In genomic region chr4:54837326-54837725, GRCm38 (mm10) we compare ENCODE assay signal across 9 mouse cellular contexts.
A peak's percentile ranks its signal among the peaks of the same experiment; 100 is the strongest.
DNase-seq lines count a peak whose midpoint lies in the region; ATAC-seq and TF ChIP-seq lines count a peak whose summit lies in the region.
"Had no signal": no experiment of that assay in that cellular context is flagged by ENCODE, and none has a peak within 500 bp of the region (broad histone marks: within the 10 kb centered on the region; RNA-seq: fewer than 3 reads in every experiment).

No protein-coding gene starts in this region.

- H3K4me1 ChIP-seq in hindbrain, embryonic 16.5 days (ENCODE audit: control insufficient read depth, insufficient read depth, low read depth, low read length): no peaks in the 10 kb centered on the region; the same call in 1 of the 2 replicates
- peaks cover 6% of the 10 kb centered on the region; the same call in 1 of the 2 replicates for H3K4me1 ChIP-seq in hindbrain, embryonic 12.5 days
- peaks cover 21% of the 10 kb centered on the region for H3K4me1 ChIP-seq in limb, embryonic 14.5 days (ENCODE audit: control insufficient read depth, insufficient read depth, low read length)

- intact Hi-C loops in heart, postnatal 10 days (cut with DNase I): no loop called here

- H3K36me3 ChIP-seq in hindbrain, embryonic 16.5 days (ENCODE audit: control insufficient read depth, insufficient read depth, low read length): no peaks in the 10 kb centered on the region
- H3K36me3 ChIP-seq in hindbrain, embryonic 12.5 days: no peaks in the 10 kb centered on the region
- H3K36me3 ChIP-seq in limb, embryonic 14.5 days (ENCODE audit: control insufficient read depth, insufficient read depth, low read length): no peaks in the 10 kb centered on the region
- H3K36me3 ChIP-seq: neural tube, embryonic 12.5 days had no signal

- H3K27me3 ChIP-seq in hindbrain, embryonic 16.5 days (replicated peaks; ENCODE audit: control insufficient read depth, insufficient read depth, low read length): no peaks in the 10 kb centered on the region
- H3K27me3 ChIP-seq in hindbrain, embryonic 12.5 days: no peaks in the 10 kb centered on the region
- no peaks in the 10 kb centered on the region for H3K27me3 ChIP-seq in limb, embryonic 14.5 days (ENCODE audit: control insufficient read depth, insufficient read depth, low read length)
- H3K27me3 ChIP-seq: neural tube, embryonic 12.5 days had no signal

- no peak overlapping the region for H3K4me2 ChIP-seq in hindbrain, embryonic 16.5 days (ENCODE audit: low read length)
- H3K4me2 ChIP-seq in hindbrain, embryonic 12.5 days (replicated peaks): no peak overlapping the region
- no peak overlapping the region for H3K4me2 ChIP-seq in limb, embryonic 14.5 days (replicated peaks; ENCODE audit: low read depth, low read length, severe bottlenecking)
- H3K4me2 ChIP-seq: neural tube, embryonic 12.5 days had no signal

- ATAC-seq in hindbrain, embryonic 16.5 days: 0 out of 2 replicates have a peak, but pooled peaks have one; percentile 48
- ATAC-seq in hindbrain, embryonic 12.5 days (ENCODE audit: low FRiP score): no peak
- peak; percentile 44; the same call in 1 of the 2 replicates for ATAC-seq in limb, embryonic 14.5 days (ENCODE audit: low FRiP score, low read depth)
- no peak for ATAC-seq in CD4-positive, CD25-positive, alpha-beta regulatory T cell, adult 4 months

- no peak overlapping the region for H3K9ac ChIP-seq in hindbrain, embryonic 16.5 days (ENCODE audit: low read depth, low read length)
- H3K9ac ChIP-seq in hindbrain, embryonic 12.5 days: no peak overlapping the region
- H3K9ac ChIP-seq in limb, embryonic 14.5 days (ENCODE audit: low read depth, low read length, severe bottlenecking): no peak overlapping the region
- H3K9ac ChIP-seq: neural tube, embryonic 12.5 days had no signal

- 59% methylated on average over 2 of the region's 2 CpGs for WGBS in hindbrain, embryonic 16.5 days
- WGBS in hindbrain, embryonic 12.5 days: 74% methylated on average over 2 of the region's 2 CpGs
- 35% methylated on average over 2 of the region's 2 CpGs for WGBS in limb, embryonic 14.5 days

- no peak overlapping the region for H3K4me3 ChIP-seq in hindbrain, embryonic 16.5 days (ENCODE audit: low read length)
- no peak overlapping the region for H3K4me3 ChIP-seq in hindbrain, embryonic 12.5 days
- no peak overlapping the region for H3K4me3 ChIP-seq in limb, embryonic 14.5 days (replicated peaks; ENCODE audit: low read length)
- H3K4me3 ChIP-seq: neural tube, embryonic 12.5 days had no signal

- peak; percentile 47 for DNase-seq in cerebellum, adult 8-10 months
- peak; percentile 46 to 60 for DNase-seq in heart, postnatal 10 days
- DNase-seq in limb, embryonic 14.5 days (ENCODE audit: low spot score): peak; percentile 81
- DNase-seq in thymus, postnatal 10 days (ENCODE audit: low spot score in 2 of 2): no peak
- DNase-seq in ovary, postnatal 36 days (ENCODE audit: low spot score): no peak

- no peak overlapping the region for H3K27ac ChIP-seq in hindbrain, embryonic 16.5 days (ENCODE audit: low read depth, low read length)
- no peak overlapping the region for H3K27ac ChIP-seq in hindbrain, embryonic 12.5 days
- H3K27ac ChIP-seq in limb, embryonic 14.5 days (replicated peaks; ENCODE audit: low read depth, low read length): peak overlapping the region; percentile 39; the same call in 1 of the 2 replicates
- H3K27ac ChIP-seq: neural tube, embryonic 12.5 days had no signal

- no peak for TF ChIP-seq POLR2A in limb, embryonic 14.5 days (IDR thresholded peaks at IDR 0.05; ENCODE audit: borderline replicate concordance, extremely low read depth, insufficient read depth, insufficient read length)

- no peaks in the 10 kb centered on the region for H3K9me3 ChIP-seq in hindbrain, embryonic 16.5 days (ENCODE audit: control insufficient read depth, low read length)
- H3K9me3 ChIP-seq in hindbrain, embryonic 12.5 days (replicated peaks): no peaks in the 10 kb centered on the region
- no peaks in the 10 kb centered on the region for H3K9me3 ChIP-seq in limb, embryonic 14.5 days (ENCODE audit: control insufficient read depth, low read length)
- H3K9me3 ChIP-seq: neural tube, embryonic 12.5 days had no signal

Comparison
In these comparisons a context has a peak if more than half of its experiments do, and no peak if none do; other contexts are left out.
1. ATAC-seq: peak in hindbrain, embryonic 16.5 days (single experiment) and limb, embryonic 14.5 days (single experiment); none in hindbrain, embryonic 12.5 days (single experiment) and CD4-positive, CD25-positive, alpha-beta regulatory T cell, adult 4 months (single experiment).
2. DNase-seq: peak in cerebellum, adult 8-10 months (single experiment), heart, postnatal 10 days (2 of 2) and limb, embryonic 14.5 days (single experiment); none in thymus, postnatal 10 days (0 of 2) and ovary, postnatal 36 days (single experiment).